Mouse (Mus musculus) heart, postnatal 4 days (tissue): Measurements from ENCODE around the gene Zfp568. TPM values are rescaled to one million over a fixed set of nuclear protein-coding genes. Genes with fewer than 3 reads are reported as not detected.
A peak's percentile ranks its signal among the peaks of the same experiment; 100 is the strongest.

Experiments
- DNase-seq: peaks from one replicate; pipeline ENCODE4 v3.0.0; 2021
- total RNA-seq, 2 experiments: library from RNA; stranded (reverse); gene quantifications; 2 replicates each; pipeline ENCODE4 v1.2.3; 2021

Gene Zfp568
- total RNA-seq, 2 experiments from 2014 or later = 83.8 to 87.0 TPM

DNA sequence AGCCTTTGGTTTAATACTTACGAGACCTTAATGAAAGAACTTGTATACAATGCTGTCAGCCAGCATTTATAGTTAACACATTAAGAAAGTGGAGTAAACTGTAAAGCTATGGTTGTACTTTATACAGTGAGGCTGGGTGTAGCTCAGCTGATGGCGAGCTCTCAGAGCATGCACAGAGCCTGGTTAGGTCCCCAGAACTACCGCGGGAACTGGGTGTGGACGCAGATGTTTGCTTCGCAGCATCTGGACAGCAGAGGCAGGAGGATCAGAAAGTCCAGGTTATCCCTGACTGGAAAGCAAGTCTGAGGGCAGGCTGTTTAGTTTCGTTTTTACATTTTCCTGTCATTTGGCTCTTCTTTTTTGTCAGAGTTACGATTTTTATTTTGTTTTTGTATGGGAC is 8.9 kb downstream of the Zfp568 start:
- DNase-seq = no peak

DNA sequence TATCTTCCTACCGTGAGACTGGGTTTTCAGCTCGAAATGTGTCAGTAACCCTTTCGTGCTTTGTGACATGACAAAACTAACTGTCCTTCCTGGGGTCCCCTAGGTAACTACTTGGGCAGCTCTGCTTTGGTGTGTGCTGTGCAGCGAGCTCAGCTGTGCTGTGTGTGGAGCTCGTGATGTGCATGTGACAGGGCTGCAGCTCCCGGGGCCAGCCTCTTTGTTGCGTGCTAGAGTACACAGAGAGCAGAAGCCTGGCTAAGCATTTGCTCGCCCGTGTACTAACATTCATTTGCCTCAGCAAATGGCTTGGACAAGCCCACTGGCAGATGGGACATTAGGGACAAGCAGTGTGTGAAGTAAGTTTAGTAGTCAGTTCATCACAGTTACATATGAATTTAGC is 9.6 kb downstream of the Zfp568 start:
- no peak for DNase-seq

- no peak for DNase-seq
Observed at GRCm38 (mm10) chr7:29995134-29995533, 11.4 kb downstream of the Zfp568 start.

- no peak for DNase-seq
Observed at GRCm38 (mm10) chr7:30000601-30001000, 16.8 kb downstream of the Zfp568 start.

- DNase-seq = no peak
Observed at GRCm38 (mm10) chr7:30007601-30008000, 23.8 kb downstream of the Zfp568 start.

DNA sequence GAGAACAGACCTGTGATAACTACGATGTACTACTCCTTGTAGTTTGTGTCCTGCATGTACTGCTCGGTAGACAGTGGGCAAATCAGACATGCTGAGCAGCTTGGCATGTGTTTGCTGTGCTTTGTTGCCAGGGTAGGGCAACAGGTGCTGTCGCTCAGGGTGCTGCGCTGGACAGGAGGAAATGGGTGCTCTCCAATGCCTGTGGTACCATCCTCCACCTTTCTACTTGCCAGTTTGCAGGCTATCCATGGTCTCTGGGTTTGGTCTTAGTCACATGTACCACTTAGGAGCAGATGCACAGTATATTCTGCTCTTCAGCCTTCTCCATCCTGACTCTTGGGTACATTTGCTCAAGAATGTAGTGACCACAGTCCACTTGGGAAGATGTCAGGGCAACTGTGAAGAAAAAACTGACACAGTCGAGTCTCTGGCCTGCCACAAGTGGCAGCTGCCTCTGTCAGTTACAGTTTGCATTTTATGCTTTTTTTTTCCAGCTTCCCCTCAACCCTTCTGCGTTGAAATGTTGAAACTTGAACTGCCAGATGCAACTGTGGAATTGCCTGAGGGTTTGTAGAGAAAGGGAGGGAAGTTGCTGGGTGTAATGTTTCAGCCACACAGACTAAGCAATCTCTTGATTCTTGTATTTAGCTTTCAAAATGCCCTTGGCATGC is 24.4 kb downstream of the Zfp568 start:
- DNase-seq = no peak

DNA sequence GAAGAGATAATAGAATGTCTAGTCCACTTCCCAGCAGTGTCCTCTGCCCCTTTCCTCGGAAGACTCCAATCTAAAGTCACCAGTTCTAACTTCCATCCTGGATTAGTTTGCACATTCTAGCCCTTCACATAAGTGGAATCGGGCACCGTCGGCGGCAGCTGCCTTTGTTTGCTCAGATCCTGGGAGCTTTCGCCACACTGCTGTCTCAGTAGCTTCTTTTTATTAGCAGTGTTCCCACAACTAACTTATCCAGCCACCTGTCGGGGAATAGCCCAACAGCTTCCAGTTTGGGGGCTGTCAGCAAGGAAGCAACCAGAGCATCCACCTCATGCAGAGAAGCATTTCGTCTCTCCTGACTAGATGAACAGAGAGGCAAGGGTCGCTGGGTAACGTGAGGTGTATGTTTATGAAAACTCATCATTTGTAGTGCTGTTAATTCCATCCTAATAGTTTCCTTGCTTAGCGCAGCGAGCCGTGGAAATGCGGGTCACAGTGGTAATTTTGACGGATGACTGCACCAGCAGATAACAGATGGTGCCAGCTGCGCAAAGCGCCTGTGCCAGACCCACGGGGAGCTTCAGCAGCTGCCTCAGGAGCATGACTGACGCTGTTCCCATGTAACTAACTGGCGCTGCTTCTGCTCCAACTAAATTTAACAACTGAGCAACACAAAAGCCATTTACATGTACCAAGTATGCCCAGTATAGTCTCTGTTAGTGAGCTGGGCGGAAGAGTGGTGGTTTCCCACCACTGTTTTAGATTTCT is 25.7 kb downstream of the Zfp568 start:
- peak; percentile 67 for DNase-seq

DNA sequence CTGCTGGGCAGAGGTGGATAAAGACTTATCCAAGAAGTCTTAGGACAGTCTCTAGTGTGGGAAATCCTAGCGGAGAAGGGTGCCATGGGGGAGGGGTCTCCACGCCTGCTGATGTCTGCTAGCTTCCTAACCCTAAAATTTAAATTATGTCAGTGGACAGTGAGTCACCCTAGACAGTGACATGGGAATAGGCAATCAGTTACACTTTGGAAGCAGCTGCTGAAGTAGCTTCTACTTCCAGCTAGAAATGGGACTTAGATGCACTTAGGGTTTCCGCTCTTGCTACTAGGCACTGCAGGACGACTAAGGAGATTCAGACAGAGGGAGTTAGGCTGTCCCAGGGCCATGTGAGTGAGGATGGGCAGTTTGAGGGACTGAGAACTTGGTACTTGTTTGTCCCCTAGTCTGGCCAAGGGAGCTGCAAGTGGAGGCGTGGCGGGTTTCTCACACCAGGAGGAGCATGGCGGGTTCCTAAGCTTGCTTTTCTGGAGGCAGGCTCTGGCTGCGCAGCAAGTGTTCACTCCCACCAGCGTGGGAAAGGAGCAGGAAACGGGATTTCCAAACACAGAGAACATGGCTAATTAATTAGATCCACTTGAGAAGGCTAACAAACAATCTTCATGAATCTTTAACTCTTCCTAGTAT is 26.9 kb downstream of the Zfp568 start:
- no peak for DNase-seq

DNA sequence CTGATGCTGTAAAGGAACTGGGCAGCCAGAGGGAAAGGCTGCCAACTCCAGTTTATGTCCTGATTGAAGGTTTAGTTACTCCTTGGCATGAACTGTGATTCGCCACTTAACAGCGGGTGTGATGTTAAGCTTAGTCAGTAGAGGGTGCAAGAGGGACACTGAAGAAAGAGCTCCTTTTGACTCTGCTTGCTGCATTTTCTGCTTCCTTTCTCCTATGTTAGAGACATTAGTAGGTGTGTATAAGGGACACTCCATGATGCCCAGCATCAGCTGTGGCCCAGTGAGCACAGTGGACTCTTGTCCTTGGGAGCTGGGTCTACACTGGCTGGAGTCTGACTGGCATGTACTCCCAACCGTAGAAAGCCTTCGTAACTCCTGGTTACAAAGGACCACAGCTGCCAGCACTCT is 29.2 kb downstream of the Zfp568 start:
- DNase-seq = peak; percentile 65

DNA sequence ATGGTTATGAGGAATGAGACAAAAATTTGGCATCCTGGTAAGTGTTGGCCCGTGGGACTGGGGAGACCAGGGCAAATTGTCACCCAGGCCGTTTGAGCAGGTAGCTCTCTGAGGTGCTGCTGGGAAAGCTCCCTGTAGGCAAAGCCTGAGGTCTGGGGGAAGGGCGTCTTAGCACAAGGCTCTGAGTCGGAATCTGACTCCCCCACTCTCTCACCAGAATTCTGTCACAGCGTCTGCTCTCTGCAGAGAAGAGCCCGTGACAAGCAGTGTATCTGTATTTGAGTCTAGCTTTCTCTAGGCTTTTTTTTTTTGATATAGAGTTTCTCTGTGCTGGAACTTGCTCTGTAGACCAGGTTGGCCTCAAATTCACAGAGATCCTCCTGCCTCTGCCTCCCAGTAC is 33.5 kb downstream of the Zfp568 start:
- DNase-seq = no peak

GRCm38 (mm10) chr7:30019543-30019942 is 35.8 kb downstream of the Zfp568 start:
- no peak for DNase-seq

GRCm38 (mm10) chr7:30023324-30023723 is 39.6 kb downstream of the Zfp568 start:
- DNase-seq = no peak

- peak; percentile 29 for DNase-seq
Observed at GRCm38 (mm10) chr7:30023800-30024199, 40.0 kb downstream of the Zfp568 start.

- DNase-seq = no peak
Observed at GRCm38 (mm10) chr7:30025358-30025757, 41.6 kb downstream of the Zfp568 start.

- no peak for DNase-seq
Observed at GRCm38 (mm10) chr7:30027331-30027730, 43.6 kb downstream of the Zfp568 start.

- no peak for DNase-seq
Observed at GRCm38 (mm10) chr7:30028572-30028971, 44.8 kb downstream of the Zfp568 start.

DNA sequence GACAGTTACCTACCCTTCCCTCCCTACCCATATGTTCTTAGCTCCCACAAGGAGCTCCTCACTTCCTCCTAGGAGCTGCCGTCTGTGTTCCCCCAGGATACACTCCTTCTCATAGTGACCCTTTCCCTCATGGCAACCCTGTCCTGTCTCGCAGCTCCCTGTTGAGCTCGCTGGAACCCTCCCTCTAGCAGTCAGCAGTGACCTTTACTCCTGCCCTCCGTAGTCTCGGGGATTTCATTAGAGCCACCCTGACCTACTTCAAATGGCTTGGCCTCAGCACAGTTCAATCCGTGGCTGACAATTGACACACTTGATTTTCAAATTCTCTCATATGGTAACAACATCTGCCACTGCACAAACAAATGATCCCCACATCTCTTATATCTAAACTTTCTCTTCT is 46.9 kb downstream of the Zfp568 start:
- DNase-seq = no peak

GRCm38 (mm10) chr7:30031379-30031778 is 47.6 kb downstream of the Zfp568 start:
- DNase-seq = no peak

DNA sequence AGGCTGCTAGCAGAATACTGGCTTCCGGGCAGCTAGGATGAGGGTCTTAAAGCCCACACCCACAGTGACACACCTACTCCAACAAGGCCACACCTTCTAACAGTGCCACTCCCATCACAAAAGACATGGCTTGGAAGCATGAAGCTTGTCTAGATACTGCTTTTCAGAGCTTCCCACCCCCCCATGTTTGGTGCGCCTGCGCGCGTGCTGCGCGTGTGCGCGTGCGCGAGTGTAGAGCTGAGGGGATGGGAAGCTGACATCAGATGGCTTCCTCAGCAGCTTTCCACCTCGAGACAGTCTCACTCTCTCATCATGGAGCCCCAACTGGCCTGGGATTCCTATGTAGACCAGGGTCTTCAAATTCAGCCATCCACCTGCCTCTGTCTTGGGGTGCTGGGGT is 50.6 kb downstream of the Zfp568 start:
- DNase-seq = no peak

DNA sequence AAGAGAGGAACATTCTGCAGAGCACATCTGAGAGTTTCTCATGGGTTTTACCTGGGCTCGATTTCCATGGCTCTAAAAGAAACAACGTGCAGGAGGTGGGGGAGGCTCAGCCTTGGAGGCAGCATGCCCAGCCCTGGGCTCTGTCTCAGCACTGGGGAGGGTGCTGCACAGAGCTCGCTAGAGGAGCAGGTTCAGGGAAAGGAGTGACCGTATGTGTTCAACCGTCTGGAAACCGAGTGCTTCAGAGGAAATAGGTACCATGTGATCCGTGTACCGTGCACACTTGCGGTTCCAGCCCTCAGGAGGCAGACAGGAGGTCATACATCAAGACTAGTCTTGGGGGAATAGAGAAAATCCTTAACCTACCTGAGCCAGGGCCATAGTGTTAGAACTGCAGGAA is 60.6 kb downstream of the Zfp568 start:
- no peak for DNase-seq

- DNase-seq = no peak
Observed at GRCm38 (mm10) chr7:30048126-30048525, 64.4 kb downstream of the Zfp568 start.

DNA sequence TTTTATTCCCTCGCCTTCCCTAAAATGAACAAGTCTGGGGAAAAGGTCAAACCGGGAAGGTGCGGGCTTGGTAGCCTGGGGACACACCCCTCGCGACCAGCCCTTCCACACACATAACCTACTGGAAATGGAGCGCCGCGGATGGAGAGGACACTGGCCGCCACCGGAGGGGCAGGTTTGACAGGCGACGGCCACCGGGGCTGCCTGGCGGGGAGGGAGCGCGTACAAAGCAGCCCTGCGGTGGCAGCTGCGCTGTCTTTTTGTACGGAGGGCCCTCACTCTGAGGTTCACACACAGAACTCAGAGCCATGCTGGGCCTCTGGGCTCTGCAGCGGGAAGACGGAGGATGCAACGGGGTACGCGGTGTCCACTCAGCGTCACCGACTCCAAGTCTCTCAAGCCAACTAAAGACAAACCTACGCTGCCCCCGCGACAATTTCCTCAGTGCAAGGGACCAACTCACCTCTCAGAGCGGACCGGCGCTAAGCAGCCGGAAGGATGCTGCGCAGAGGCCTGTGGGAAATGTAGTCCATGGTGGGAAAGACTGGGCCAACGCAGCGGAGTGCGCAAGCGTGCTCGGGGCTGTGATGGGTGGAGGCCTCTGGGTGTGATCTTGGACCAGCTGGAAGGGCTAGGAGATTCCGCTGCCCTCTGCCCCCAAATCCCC is 67.3 kb downstream of the Zfp568 start, which contains the start of gene Zfp14:
Gene Zfp14 (minus strand): TSS at position 499 of the 667 bp plus-strand sequence.
- DNase-seq = peak; percentile 89

- DNase-seq = no peak
Observed at GRCm38 (mm10) chr7:30053591-30053990, 69.8 kb downstream of the Zfp568 start.
